Mouse (Mus musculus): ENCODE measurements around the gene Cmtm4. TPM values are rescaled to one million over a fixed set of nuclear protein-coding genes. Genes with fewer than 3 reads are reported as not detected.

Cmtm4 gene
- total and polyA plus RNA-seq, 2 experiments from 2014 or later: 2.7 to 39.8 TPM

DNA sequence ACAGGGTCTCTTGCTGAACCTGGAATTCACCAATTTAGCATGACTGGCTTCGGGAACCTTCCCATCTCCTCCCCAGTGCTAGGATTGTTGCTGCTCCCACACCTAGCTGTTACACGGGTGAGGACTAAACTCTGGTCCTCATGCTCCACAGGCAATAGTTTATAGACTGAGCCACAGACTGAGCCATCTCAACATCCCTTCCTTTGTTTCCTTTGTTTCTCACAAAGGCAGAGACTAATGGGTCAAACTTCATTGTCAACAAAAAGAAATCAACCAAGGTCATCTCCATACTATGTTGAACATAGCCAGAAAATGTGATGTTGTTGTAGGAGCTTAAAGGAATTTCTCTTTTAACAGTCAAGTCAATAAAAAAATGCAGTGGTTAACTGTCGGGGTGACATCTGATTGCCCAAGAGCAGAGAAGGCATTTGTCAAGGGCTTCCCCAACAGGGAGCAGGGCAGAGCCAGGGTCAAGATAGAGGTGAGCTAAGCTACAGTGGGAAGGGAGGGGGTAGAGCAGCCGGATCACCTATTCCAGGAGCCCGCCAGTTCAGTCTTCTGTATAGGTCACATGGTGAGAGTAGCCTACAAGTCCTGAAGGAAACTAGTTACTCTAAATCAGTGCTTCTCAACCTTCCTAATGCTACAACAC lies 37.7 kb upstream of the Cmtm4 start:
- no peaks in the 10 kb centered on the region for H3K4me1 ChIP-seq (ENCODE audit: insufficient read depth, low read length)
- ATAC-seq (ENCODE audit: low FRiP score) (no peak), DNase-seq (ENCODE audit: low spot score) (no peak)
- no peak for TF ChIP-seq CTCF (IDR thresholded peaks at IDR 0.05)
- no peak overlapping the region for H3K9ac ChIP-seq (replicated peaks; ENCODE audit: low read length, poor library complexity, severe bottlenecking)
- no peaks in the 10 kb centered on the region for H3K9me3 ChIP-seq (ENCODE audit: low read length)
- H3K27me3 ChIP-seq (ENCODE audit: insufficient read depth, low read length): no peaks in the 10 kb centered on the region
- peaks cover 69% of the 10 kb centered on the region for H3K36me3 ChIP-seq (ENCODE audit: insufficient read depth, low read length)
- no peak overlapping the region for H3K4me3 ChIP-seq (ENCODE audit: low read depth, low read length)
- no peak overlapping the region for H3K4me2 ChIP-seq (ENCODE audit: low read depth, low read length, poor library complexity, severe bottlenecking)
- WGBS: 92% methylated on average over 5 of the region's 5 CpGs
- no peak overlapping the region for H3K27ac ChIP-seq (ENCODE audit: low read depth, low read length)

DNA sequence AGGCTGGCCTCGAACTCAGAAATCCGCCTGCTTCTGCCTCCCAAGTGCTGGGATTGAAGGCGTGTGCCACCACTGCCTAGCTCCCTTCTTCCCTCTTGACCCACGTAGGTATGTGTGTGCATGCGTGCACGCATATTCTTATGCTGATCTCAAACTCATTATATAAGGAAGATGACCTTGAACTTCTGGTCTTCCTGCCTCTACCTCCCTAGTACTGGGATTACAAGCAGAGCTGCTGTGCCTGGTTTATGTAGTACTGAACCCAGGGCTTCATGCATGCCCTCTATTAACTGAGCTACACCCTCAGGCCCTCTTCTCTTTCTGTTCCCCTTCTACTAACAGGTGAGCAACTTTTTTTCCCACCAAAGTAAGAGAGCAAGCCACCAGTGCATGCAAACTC lies 37.0 kb upstream of the Cmtm4 start:
- DNase-seq (ENCODE audit: low spot score) (no peak), ATAC-seq (ENCODE audit: low FRiP score) (no peak)
- no peak for TF ChIP-seq CTCF (IDR thresholded peaks at IDR 0.05)
- Histone ChIP-seq H3K9ac (replicated peaks; ENCODE audit: low read length, poor library complexity, severe bottlenecking) (no peak overlapping the region), H3K27ac (ENCODE audit: low read depth, low read length) (no peak overlapping the region), H3K36me3 (ENCODE audit: insufficient read depth, low read length) (peaks cover 74% of the 10 kb centered on the region), H3K4me1 (ENCODE audit: insufficient read depth, low read length) (no peaks in the 10 kb centered on the region), H3K9me3 (ENCODE audit: low read length) (no peaks in the 10 kb centered on the region), H3K4me3 (ENCODE audit: low read depth, low read length) (no peak overlapping the region), H3K27me3 (ENCODE audit: insufficient read depth, low read length) (no peaks in the 10 kb centered on the region), H3K4me2 (ENCODE audit: low read depth, low read length, poor library complexity, severe bottlenecking) (no peak overlapping the region)
- WGBS: 94% methylated on average over 6 of the region's 6 CpGs

DNA sequence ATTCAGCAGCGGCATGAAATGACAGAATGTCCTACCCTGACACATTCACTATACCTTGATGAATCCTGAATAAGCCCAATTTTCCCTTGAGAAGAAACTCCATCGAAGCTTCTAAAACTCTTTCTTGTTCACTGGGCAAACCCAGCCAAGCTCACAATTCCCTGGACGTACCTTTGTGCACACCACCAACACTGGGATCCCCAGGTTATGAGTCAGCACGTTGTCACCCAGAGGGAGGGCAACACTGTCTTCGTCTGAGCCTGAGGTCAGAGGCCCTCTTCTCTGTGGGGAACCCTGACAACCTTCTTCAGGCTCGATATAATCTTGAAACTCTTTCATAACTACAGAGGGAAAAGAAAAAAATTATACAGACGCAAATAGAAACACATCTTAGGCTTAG lies 34.6 kb upstream of the Cmtm4 start:
- WGBS: 89% methylated on average over 7 of the region's 7 CpGs
- Histone ChIP-seq H3K4me2 (ENCODE audit: low read depth, low read length, poor library complexity, severe bottlenecking) (no peak overlapping the region), H3K27ac (ENCODE audit: low read depth, low read length) (no peak overlapping the region), H3K9ac (replicated peaks; ENCODE audit: low read length, poor library complexity, severe bottlenecking) (no peak overlapping the region), H3K9me3 (ENCODE audit: low read length) (no peaks in the 10 kb centered on the region), H3K4me1 (ENCODE audit: insufficient read depth, low read length) (no peaks in the 10 kb centered on the region), H3K4me3 (ENCODE audit: low read depth, low read length) (no peak overlapping the region), H3K36me3 (ENCODE audit: insufficient read depth, low read length) (peaks cover 79% of the 10 kb centered on the region), H3K27me3 (ENCODE audit: insufficient read depth, low read length) (no peaks in the 10 kb centered on the region)
- ATAC-seq (ENCODE audit: low FRiP score): no peak
- no peak for DNase-seq (ENCODE audit: low spot score)
- no peak for TF ChIP-seq CTCF (IDR thresholded peaks at IDR 0.05)

DNA sequence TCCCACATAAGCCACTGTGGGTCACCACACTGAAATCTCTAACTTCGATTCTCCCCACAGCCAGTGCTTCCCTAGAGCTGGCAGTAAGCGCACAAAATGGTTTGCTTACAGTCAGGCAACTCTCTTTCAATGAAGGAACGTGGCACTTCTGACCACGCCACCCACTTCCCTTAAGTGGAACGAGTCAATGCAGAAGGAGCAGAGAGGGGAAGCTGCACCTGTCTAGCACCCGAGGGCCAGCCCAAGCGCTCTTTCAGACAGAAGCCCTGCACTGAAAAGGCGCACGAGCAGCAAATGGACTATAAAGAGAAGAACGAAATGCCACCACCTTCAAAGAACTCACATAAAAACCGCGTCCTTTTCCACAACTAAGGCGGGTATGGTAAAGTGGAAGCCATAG lies 32.1 kb upstream of the Cmtm4 start:
- no peaks in the 10 kb centered on the region for H3K9me3 ChIP-seq (ENCODE audit: low read length)
- 93% methylated on average over 13 of the region's 13 CpGs for WGBS
- TF ChIP-seq CTCF (IDR thresholded peaks at IDR 0.05): no peak

DNA sequence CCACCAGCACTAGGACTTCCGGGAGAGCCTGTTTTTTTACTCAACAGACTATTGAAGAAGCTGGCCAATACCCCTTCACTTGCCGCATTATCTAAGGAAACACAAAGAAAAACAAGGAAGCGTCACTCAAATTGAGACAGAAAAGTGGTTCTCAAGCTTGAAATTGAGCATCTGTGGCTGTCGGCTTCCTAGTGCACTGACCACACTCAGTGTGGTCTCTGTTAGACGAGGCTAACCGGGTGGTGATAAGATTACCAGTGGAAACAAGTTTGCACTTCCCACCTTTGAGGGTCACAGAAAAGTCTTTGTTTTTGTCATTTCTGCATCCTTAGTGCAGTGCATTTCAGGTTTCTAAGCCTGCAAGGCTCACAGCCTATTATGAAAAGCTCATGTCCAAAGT lies 26.7 kb upstream of the Cmtm4 start:
- Histone ChIP-seq H3K4me1 (ENCODE audit: insufficient read depth, low read length) (no peaks in the 10 kb centered on the region), H3K27ac (ENCODE audit: low read depth, low read length) (no peak overlapping the region), H3K9me3 (ENCODE audit: low read length) (no peaks in the 10 kb centered on the region), H3K4me3 (ENCODE audit: low read depth, low read length) (no peak overlapping the region), H3K9ac (replicated peaks; ENCODE audit: low read length, poor library complexity, severe bottlenecking) (no peak overlapping the region), H3K36me3 (ENCODE audit: insufficient read depth, low read length) (peaks cover 84% of the 10 kb centered on the region), H3K4me2 (ENCODE audit: low read depth, low read length, poor library complexity, severe bottlenecking) (no peak overlapping the region), H3K27me3 (ENCODE audit: insufficient read depth, low read length) (no peaks in the 10 kb centered on the region)
- TF ChIP-seq CTCF (IDR thresholded peaks at IDR 0.05): no peak
- no peak for DNase-seq (ENCODE audit: low spot score)
- 89% methylated on average over 6 of the region's 6 CpGs for WGBS
- ATAC-seq (ENCODE audit: low FRiP score): no peak

More for the DNA sequence above, 32.1 kb upstream of the Cmtm4 start:
- DNase-seq (ENCODE audit: low spot score): no peak
- ATAC-seq (ENCODE audit: low FRiP score): no peak
- H3K36me3 ChIP-seq (ENCODE audit: insufficient read depth, low read length): peaks cover 79% of the 10 kb centered on the region
- no peak overlapping the region for H3K9ac ChIP-seq (replicated peaks; ENCODE audit: low read length, poor library complexity, severe bottlenecking)
- no peaks in the 10 kb centered on the region for H3K27me3 ChIP-seq (ENCODE audit: insufficient read depth, low read length)
- no peaks in the 10 kb centered on the region for H3K4me1 ChIP-seq (ENCODE audit: insufficient read depth, low read length)
- no peak overlapping the region for H3K4me3 ChIP-seq (ENCODE audit: low read depth, low read length)
- no peak overlapping the region for H3K4me2 ChIP-seq (ENCODE audit: low read depth, low read length, poor library complexity, severe bottlenecking)
- H3K27ac ChIP-seq (ENCODE audit: low read depth, low read length): no peak overlapping the region

DNA sequence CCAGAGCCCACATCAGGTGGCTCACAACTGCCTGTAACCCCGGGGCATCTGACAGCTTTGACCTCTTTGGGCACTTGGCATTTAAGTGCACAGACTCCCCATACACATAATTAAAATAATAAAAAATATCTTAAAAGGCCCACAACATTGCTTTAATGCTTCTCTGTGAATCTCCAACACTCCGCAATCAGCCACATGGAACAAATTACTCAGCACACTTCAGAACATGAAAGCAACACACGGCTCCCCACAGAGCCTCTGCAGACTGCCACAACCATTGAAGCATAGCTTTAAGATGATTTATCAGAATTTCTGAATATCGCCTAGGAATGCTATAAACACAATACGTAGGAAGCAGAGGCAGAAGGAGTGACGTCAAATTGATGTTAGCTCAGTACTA lies 20.4 kb upstream of the Cmtm4 start:
- Histone ChIP-seq H3K27ac (ENCODE audit: low read depth, low read length) (no peak overlapping the region), H3K4me2 (ENCODE audit: low read depth, low read length, poor library complexity, severe bottlenecking) (no peak overlapping the region), H3K4me1 (ENCODE audit: insufficient read depth, low read length) (no peaks in the 10 kb centered on the region), H3K9me3 (ENCODE audit: low read length) (no peaks in the 10 kb centered on the region), H3K9ac (replicated peaks; ENCODE audit: low read length, poor library complexity, severe bottlenecking) (no peak overlapping the region), H3K4me3 (ENCODE audit: low read depth, low read length) (no peak overlapping the region), H3K36me3 (ENCODE audit: insufficient read depth, low read length) (peaks cover 31% of the 10 kb centered on the region; the same call in 1 of the 2 replicates), H3K27me3 (ENCODE audit: insufficient read depth, low read length) (no peaks in the 10 kb centered on the region)
- WGBS: 76% methylated on average over 6 of the region's 6 CpGs
- no peak for TF ChIP-seq CTCF (IDR thresholded peaks at IDR 0.05)
- ATAC-seq (ENCODE audit: low FRiP score) (no peak), DNase-seq (ENCODE audit: low spot score) (no peak)
